Mouse (Mus musculus) G1E (cell line): Measurements from ENCODE around the gene Ckmt2.

Experiments used
- CTCF ChIP-seq: IDR thresholded peaks from 2 replicates; pipeline ENCODE4 v1.5.1; 2012; ENCODE audit warnings: low read depth, low read length, inconsistent platforms, mixed read lengths
- TAL1 ChIP-seq: conservative IDR thresholded peaks from 2 replicates; pipeline ENCODE4 v1.6.1; 2012; ENCODE audit warnings: low read depth, low read length, inconsistent platforms, mixed read lengths

DNA sequence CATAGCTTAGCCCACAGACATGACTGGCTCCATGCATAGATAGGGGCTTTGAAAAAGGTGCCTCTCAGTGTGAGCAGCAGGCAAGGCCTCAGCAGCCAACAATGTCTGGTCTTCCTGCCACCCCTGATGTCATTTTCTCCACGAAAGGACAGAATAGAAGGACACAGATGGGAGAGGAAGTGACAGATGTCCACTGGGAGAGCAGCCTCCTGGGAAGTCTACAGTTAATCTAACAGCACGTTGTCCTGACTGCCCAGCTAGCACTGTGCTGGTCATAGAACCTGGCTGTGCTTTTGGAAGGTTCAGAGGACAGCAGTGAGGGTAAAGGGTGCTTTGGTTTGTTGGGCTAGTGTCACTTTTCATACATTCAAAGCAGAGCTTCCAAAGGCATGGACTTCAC is 1.1 kb downstream of the Ckmt2 start:
- TF ChIP-seq CTCF (no peak), TAL1 (no peak)
